Mouse (Mus musculus): ENCODE results near the gene Gm28230. TPM values are rescaled to one million over a fixed set of nuclear protein-coding genes. Genes with fewer than 3 reads are reported as not detected.

Gm28230 gene
- total RNA-seq, 4 experiments from 2014 or later, result not detected

DNA sequence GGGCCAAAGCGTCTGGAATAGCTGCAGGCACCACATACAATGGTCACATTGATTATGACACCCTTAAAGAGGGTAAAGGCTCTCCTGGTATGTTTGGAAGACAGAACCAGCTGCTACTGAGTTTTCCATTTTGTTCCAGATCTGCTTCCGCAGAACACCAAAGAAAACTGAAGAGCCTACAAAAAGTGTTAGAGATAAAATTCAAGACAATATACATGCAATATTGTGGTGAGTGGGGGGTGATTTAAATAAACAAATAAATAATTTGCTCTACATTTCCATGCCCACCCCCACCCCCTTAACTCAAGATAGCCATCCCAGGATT is 12.9 kb downstream of the Gm28230 start:
- no peak for DNase-seq (ENCODE audit: low spot score)

DNA sequence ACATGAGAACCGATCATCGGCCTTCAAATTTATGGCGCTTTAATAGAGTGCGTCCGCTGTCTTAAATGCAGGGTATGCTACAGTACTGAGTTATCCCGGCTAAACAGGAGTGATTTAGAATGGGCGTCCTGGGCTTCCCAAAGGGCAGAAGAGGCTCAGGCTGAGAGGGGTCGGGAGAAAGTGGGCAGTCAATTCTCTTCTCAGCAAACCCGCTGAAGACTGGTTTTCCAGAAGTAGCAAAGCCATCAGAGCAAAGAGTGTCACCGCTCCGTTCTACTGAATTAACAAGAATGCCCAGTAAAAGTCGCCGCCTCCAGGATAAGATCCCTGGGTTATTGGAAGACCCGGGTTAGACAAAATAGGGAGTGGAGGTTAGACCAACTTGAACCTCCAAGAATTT is 13.3 kb downstream of the Gm28230 start:
- no peak for DNase-seq (ENCODE audit: low spot score)

DNA sequence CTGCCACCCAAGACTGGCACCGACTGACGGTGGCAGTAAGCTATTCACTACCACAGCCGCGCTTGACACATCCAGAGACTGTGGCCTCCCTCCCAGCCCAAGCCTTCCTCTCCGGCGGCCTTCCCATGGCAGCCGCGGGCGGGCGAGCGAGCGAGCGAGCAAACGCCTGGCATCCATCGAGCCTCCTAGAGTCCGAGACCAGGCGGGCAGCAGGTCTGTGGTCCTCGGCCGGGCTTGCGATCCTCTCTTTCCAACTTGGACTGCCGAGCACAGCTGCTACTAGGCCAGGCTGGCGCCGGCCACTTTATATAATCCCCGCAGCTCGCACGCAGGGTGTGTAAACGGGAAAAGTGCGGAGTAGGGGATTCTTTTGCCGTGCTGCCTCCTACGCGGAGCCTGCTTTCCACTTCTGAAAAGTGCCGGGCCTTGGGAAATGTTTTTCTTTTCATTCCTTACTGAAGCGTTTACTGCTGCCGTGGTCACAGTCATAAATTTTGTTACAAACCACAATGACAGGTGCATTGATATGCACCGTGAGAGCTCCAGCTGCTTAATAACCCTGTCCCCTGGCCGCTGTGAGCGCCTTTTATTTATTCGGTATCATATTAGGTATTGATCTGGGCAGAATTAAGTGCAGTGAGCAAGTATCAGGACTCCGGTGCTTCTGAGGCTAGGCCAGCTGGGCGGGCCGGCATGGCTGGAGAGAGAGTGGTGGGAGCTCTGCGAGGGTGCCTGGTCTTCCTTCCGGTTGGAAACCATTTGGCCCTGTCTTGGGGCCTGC is 14.0 kb downstream of the Gm28230 start:
- no peak for DNase-seq (ENCODE audit: low spot score)

DNA sequence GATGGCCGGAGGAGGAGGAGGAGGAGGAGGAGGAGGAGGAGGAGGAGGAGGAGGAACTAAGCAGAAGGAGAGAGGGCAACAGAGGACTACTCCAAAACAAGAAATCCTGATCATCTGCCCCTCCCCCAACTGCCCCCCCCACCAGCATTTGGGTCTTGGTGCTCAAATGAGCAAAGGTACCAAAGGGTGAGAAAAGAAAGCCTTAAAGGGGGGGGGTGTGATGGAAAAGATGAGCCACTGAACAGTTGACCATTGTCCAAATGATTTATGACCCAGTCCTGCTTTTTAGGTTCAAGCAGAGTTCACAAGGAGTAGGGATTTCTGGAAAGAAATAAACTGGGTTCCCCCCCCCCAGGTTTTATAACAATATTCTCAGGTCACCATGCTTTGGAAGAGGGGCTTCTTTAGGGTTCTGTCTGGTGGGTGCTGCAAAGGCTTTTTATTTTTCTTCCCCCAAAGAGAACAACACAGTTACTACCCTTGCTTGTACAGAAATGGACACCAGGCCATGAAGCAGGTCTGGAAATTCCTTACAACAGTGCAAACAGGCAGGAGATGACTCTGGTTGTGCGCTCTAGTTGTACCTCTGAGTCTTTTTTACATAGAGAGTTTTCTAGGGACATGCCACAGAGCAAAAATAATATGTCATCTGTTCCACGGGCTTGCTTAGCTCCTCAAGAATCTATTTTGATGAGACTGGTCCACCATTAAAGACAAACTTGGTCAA is 14.9 kb downstream of the Gm28230 start:
- DNase-seq (ENCODE audit: low spot score), result no peak

DNA sequence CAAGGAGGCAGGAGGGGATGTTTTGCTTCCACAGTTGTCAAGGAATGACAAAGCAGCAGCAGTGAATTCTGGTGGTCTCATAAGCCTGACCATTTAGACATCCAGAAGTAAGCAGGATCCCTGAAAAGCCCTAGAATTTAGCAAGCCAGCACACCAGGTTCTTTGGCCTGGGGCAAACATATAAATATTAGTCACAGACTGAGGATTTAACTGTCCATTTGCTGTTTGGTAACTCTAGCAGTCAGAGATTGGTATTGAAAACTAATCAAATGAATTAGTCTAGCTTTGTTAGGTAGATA is 15.4 kb downstream of the Gm28230 start:
- no peak for DNase-seq (ENCODE audit: low spot score)

DNA sequence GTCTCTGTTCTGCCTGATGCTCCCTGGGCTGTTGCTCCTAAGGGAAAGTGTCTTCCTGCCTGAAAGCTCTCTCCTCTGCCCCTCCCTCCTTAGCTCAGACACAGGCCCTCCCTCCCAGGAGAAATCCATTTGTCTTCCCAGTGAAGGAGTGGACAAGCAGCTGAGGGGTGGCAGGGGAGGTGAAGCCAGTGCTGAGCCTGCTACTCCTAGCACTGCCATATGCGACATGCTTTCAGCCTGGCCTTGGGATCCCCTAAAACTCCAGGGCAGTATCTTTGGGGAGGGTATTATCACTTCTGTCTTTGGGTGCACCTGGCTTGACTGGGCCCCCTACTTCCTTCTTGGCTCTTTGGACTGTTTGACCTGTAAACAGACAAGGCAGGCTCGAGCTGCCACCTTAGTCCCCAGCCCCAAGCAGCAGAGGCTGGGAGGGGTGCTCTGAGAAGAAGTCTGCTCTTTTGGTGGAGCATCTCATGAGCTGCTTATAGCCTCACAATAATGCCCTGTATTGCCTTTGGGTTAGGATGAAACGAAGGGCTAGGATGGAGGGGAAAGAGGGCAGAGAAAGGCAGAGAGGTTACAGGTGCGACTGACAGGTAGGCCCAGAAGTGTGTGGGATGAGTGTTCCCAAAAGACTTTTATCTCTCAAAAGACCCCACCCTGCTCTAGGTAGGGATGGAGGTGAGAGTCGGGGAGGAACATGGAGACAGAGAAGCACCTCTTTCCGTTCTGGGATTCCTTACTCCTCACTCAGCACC is 19.2 kb downstream of the Gm28230 start:
- no peak for DNase-seq (ENCODE audit: low spot score)

DNA sequence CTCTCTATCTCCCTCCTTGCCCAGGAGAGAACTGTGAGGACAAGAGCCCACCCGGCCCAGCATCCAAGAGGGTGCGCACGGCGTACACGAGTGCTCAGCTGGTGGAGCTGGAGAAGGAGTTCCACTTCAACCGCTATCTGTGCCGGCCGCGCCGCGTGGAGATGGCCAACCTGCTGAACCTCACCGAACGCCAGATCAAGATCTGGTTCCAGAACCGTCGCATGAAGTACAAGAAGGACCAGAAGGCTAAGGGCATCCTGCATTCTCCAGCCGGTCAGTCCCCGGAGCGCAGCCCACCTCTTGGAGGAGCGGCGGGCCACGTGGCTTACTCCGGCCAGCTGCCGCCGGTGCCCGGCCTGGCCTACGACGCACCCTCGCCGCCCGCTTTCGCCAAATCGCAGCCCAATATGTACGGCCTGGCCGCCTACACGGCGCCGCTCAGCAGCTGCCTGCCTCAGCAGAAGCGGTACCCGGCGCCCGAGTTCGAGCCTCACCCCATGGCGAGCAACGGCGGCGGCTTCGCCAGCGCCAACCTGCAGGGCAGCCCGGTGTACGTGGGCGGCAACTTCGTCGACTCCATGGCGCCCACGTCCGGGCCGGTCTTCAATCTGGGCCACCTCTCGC is 19.9 kb downstream of the Gm28230 start:
- DNase-seq (ENCODE audit: low spot score), result no peak

DNA sequence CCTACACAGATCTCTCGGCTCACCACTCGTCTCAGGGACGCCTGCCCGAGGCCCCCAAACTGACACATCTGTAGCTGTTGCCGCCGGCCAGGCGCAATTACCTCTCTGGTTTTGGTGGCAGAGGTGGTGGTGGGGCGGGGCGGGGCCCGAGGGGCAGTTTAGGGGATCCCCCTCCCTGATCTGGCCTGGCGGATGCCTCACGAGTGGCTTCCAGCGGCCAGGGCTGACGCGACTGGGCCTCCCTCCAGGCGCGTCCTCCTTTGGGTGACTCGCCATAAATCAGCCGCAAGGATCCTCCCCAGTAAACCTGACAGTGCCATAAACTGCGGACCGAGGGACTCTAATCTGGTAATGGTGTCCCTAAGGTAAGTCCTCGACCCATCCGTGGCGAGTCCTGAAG is 20.5 kb downstream of the Gm28230 start:
- no peak for DNase-seq (ENCODE audit: low spot score)

DNA sequence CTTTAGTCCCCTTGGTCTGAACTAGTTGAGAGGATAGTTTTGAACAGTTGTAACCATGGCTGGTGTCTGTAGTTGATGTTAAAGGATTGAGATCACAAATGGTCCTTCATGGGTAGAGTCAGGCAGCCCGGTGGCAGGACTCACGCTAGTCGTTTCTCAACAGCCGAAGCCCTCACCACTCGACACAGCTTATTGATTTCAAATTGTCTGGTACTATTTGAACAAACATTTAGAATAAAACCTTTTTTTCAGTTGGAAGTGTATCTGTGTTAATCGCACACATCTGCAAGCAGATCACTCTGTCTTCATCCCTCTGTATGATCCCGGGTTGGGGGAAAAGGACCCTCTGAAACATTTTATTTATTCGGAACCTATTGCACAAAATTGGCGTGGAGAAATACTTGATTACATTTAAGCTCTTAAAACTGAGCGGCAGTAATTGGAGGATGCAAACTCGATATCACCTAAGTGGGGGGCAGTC is 21.2 kb downstream of the Gm28230 start:
- DNase-seq (ENCODE audit: low spot score), result no peak

DNA sequence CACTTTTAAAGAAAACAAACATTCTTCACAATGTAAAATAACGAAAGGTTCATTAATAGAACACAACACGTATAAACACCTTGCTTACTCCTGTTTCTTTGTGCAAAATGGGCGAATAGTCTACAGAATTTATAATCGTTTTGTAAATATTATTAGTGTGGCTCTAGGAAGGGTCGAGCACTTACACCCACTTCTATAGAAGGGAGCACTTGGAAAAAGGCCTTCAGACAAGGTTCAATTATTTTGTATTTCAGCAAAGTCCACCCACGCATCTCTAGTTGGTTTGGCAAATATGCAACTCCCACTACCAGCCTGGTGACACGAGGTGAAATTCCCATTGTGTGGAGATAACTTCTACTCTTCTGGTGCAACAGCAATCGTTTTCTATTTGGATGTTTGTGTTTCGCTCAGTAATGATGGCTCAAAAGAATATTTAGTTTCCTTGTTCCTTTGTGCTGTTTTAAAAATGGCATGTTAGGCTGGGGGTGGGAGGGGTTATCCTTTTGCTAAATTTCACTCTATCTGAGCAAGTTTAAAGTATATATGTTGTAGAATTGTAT is 22.0 kb downstream of the Gm28230 start:
- DNase-seq (ENCODE audit: low spot score), result no peak

DNA sequence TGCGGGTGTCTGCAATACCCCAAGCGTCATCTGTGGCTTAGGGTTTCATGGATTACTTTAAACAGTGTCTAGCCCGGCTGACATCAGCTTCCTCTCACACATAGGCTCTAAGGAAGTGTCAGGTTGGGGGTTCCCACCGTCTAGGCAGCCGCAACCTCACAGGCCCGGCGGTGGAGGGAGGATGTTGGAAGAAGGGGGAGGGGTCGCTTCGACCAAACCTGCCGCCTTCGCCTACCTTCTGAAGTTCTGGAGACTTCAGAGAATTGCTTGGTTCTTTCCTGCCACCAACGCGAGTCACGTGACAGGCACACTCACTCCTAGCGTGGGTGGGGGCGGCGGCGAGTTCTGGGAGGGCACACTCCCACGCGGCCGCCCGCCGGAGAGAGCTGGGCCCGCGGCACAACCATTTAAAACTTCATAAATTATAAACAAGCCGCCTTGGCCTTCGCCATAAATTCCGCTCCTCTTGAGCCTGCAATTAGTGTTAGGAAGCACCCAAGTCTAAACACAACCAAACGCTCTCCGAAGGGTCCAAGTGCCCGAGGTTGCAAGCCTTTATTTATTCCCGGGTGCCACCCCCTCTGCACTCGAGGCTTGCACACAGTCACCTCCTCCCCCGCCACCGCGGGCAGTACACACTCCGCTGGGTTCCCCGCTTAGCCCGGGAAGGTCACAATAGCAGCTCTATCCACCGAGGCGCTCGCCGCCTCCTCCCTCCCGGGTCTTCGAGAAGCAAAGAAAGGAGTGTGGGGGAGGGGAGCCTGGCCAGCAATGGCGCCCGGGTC is 23.0 kb downstream of the Gm28230 start:
- no peak for DNase-seq (ENCODE audit: low spot score)

DNA sequence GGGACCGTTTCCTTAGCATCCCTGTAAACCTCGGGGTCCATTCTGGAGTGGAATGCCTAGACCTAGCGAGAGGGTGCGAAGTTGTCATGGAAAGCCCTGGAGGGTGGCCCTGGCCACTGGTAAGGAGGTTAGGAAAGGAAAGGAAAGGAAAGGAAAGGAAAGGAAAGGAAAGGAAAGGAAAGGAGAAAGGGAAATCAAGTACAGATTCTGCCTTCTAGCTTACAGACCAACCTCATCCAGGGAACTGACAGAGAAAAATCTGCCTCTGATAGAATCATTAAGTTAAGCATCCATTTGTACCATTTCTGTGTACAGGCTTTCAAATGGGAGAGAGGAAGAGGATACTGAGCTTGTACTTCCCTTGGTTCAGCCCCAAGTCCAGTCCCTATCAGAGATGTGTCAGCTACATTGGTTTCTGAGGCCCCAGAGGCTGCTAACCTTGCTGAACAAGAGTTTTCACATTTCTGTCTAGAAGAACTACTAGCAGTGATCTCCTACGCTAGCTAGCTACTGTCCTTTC is 24.3 kb downstream of the Gm28230 start:
- no peak for DNase-seq (ENCODE audit: low spot score)

DNA sequence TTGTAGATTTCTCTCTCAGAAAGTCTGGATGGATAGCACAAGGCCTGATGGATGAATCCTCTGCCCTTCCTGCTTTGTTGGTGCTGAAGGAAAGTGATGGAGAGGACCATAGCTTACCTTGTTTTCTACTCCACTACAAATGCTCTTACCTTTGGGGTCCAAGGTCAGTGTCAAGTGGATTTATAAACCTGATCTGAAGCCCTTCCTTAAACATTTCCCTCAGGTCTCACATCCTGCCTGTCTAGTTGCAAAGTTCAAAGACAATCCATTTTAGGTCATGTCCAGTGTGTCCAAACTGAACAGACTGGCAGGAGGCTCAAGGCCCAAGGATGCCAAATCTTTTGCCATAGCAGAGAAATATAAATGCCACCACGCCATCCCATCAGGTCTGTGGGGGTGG is 25.3 kb downstream of the Gm28230 start:
- no peak for DNase-seq (ENCODE audit: low spot score)

DNA sequence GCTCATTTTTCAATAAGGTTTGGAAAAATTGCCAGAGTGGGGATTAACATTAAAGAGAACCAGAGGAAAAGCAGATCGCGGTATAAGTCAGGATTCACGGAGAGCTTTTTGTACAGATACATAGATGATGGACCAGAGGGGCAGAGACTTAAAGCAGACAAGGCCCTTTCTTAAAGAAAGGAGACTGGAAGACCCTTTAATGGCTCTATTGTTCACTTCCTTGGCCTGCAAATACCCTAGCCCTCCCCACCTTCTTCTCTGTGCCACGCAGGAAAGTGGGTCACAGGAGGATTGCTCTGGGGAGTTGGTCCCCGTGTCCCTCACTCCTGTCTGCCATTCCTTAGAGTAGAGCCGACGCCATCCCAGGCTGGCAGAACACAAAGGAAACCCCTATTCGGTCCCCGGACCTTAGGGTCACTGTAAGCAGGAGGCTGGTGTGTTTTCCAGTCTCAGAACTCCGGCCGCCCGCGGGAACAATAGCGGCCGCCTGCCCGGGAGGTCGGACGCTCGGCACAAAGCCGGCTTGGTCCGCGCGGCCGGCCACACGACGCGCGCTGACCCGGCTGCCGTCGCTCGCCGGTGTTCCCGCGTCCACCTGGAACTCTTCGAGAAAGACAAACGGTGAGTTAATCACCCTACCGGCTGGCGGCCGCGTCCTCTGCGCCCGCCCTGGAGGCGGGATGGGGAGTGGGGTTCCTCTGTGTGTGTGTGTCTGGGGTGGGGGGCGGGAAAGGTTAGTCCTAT is 26.1 kb downstream of the Gm28230 start:
- DNase-seq (ENCODE audit: low spot score), result no peak

DNA sequence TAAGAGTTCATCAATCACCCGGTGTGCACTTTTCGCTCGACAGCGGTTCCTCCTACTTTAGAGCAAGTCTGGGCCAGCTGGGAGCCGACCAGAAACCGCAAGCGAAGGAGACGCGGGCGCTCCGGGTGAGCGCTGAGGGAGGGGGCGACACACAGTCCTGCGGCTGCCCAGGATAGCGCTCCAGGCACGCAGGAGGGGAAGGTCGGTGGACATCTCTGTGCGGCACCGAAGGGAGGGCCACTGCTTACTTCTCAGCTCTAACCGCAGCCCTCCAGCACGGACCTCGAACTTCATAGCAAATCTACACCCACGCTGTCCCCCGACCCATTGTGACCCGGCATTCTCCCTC is 26.6 kb downstream of the Gm28230 start:
- no peak for DNase-seq (ENCODE audit: low spot score)

DNA sequence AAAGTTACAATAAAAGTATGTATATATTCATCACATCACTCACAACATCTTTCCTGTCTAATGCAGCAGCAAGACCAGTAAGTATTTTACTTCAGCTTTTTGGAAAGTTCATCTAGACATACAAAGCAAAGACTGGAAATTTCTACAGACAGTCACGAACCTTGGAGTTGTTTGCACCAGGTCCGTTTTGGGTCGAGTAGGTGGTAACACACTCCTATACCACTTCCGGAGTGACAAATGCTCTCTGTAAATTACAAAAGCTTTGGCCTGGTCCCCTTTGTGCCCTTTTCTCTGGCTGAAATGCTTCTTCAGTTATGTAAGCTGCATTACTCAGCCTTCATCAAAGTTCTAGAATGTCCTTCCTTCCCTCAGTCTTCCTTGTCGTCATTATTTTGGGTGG is 27.2 kb downstream of the Gm28230 start:
- DNase-seq (ENCODE audit: low spot score), result no peak

DNA sequence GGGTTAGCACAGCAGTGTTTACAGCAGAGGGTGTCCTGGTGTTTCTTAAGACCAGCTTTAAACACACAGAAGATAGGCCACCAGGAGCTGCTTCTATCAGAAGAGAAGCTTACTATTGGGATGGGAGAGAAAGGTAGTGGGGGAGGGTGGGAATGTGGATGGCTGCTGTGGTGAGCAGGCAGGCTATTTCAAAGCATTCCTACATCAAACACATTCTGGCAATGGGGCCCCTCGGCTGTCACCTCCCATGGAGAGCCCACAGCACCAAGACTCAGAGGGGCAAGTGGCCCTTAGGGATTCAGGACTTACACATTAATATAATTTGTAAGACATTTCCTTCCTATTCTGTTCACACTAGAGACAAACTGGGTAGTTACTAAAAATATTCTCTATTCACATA is 33.6 kb downstream of the Gm28230 start:
- no peak for DNase-seq (ENCODE audit: low spot score)

DNA sequence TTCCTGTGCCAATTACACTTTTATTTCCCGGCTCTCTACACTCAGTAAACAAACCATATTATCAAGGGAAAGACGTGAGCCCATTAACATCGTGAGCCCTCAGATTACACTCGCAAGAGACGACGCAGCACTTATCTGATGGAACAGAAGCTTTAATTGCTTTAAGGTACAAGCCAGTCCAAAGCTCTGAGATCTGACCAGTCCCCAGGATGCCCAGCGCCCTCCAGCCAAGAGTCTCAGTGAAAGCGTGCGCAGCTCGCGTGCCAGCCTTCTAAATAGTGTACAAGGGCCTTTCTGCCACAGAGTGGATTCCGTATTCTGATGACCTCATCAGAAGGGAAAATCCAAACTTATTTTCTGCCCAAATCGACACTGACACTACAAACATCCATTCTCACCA is 35.4 kb downstream of the Gm28230 start:
- DNase-seq (ENCODE audit: low spot score), result no peak

DNA sequence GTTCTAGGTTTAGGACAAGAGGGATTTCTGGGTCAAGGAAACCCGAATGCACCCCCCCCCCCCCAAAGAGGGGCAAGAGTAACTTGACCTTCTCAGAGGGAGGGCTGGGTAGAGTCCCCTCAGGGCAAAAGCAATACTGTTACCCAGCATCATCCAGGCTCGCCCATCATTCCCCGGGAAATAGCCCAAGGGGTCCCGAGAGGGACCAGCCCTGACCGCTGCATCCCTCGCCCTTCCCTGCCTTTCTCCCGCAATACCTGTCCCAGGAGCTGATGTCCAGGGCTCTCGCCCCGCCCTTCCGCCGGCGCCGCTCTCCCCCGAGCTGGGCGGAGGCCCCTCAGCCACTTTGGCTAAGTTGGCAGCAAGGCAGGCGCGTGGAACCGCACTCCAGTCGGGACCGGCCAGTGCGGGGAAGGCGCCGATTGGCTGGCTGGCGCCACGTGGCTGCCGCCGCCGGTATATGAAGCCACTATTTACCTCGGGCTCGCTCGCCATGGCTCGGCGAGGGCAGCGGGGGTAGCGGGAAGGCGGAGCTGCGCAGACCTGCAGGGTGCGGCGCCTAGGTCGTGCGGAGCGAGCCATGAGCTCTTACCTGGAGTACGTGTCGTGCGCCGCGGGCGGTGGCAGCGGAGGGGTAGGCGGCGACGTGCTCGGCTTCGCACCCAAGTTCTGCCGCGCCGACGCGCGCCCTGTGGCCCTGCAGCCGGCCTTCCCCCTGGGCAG is 36.2 kb downstream of the Gm28230 start, which contains the start of gene Hoxd1:
Gene Hoxd1 (plus strand): TSS at position 459 of the 723 bp plus-strand sequence.
- DNase-seq (ENCODE audit: low spot score), result no peak
